Mouse (Mus musculus): ENCODE data around the gene Zfp846.
"Not testable (repeated sequence)": the region's sequence is repeated elsewhere in the genome, so short reads cannot be mapped to it uniquely, and the experiment has no call there.

Gene Zfp846

DNA sequence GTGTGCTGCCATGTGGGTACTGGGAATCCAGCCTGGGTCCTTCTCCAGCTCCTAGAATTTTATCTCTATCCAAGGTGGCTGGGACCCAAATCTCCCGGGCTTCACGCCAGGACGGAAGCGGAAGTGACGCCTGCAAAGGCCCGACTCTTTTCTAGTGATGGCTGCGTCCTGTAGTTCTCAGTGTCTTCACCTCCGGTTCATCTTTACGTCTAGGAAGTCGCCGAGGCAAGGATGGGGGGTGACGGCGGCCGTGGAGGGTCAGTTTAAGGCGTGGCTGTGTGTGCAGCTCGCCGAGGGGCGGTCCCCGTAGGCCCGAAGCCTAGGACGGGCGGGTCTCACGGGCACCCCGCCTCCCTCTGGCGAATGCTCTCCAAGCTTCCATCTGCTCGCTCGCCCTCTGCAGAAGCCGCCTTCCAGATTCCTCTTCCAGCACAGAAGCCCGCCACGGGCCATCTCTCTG, at the start of gene Zfp846:
Zfp846 (plus strand) TSS at position 117 of the 460 bp plus-strand sequence.
- peak; percentile 99 for DNase-seq (ENCODE audit: low spot score)

DNA sequence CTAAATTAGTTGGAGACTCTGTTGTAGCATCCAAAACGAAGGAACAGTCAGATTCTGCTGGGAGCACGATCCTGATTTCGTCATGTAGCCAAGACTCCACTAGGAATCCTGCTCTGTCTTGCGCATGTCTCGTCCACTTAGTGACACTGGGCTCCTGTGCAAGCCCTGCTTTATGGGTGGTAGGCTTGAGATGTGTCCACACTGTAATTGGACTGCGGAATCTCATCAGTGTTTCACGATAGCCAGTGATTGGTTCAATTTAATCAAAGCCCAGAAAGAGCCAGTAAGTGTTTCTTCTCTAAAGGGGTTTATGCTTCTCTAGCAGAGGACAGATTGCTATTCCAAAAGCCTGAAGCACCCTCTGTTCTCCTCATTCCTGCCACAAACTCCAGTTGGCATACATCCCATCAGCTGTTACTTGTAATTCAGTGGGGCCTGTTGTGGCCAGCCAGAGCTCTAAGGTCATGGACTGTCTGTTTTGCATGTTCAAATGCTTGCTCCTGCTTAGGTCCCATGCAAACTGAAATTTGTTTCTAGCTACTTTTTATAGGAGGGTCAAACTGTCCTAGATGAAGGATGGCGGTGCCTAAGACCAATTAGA, 46.7 kb upstream of the Zfp846 start:
- DNase-seq (ENCODE audit: low spot score): no peak

DNA sequence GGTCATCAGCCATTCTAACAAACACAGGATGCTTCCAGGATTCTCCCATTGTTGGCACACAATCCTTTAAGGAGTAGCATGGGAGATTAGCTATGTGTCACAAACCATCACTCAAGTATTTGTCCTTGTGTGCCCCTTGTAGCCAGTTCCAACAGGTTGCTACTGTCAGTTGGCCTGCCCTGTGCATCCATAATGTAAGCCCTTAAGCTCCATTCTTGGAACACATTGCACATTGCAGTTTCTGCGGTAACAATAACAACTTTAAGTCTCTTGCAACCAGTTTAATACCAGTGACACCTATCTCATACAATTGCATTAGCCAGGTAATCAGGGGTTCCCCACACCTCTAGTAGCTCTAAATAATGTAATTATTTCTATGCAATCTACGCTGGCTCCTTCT, 44.5 kb upstream of the Zfp846 start:
- no peak for DNase-seq (ENCODE audit: low spot score)

DNA sequence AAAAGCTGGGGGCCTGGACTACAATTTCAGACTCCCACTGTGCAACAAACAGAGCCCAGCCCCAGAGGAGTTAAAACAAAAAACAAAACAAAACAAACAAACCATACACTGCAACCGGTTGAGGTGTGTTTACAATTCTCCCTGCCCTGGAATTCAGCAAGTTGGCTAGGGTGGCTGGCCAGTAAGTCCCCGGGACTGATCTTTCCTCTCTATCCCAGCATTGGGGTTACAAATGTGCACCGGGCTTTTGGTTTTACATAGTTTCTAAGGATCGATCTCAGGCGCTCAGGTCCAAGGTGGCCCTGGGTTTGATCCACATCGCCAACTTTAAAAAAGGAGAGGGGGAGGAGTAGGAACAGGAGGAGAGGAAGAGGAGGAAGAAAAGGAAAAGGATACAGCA, 37.6 kb upstream of the Zfp846 start:
- DNase-seq (ENCODE audit: low spot score): no peak

DNA sequence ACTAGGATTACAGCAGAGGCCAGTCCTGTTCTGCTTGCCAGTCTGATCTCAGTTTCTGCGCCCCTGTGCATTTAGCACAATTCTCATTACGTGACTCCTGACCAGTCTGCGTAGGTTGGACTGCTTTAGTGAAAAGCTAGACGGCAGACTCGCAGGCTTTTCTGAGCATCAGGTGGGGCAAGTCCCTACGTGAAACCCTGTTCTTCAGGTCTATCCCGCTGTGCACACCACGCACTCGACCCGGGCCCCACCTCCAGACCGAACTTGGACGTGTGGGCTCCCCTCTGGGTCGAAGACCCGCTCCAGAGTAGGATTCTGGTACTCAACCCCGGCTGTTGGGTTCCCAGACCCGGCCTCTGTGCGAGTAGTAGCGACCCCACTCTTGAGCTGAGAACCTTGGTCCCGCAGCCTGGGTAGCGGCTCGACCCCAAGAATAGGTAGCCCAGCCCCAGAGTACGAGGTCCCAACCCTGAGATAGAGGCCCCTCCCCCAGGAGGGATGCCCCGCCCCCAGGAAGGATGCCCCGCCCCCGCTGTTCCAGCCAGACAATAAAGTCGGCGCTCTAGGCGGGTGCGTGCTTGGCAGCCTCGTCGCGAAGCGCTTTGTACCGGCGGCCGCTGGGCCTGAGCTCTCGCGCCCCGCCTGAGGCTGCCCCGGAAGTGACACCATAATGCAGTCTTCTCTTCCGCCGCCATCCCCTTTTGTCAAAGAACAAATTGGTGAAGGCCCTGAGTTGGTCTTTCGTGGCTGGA, 36.8 kb upstream of the Zfp846 start:
- peak; percentile 88 for DNase-seq (ENCODE audit: low spot score)

DNA sequence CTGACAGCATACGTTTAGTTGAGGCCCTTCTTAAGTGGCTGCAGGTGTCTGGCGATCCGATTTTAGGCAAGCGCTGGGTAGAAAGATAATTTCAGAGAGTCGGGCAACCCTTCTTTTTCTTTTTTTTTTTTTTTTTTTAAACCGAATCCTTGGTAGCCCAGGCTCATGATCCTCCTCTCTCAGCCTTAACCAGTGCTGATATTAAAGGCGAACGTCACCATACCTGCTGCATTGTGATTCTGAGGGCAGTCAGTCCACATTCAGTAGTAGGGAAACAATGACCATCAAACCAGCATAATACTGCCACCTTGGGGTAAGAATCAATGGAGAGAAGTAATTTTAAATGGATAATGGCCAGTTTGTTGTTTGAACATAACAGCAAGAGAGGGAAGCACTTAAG, 35.9 kb upstream of the Zfp846 start:
- DNase-seq (ENCODE audit: low spot score): peak; percentile 83

DNA sequence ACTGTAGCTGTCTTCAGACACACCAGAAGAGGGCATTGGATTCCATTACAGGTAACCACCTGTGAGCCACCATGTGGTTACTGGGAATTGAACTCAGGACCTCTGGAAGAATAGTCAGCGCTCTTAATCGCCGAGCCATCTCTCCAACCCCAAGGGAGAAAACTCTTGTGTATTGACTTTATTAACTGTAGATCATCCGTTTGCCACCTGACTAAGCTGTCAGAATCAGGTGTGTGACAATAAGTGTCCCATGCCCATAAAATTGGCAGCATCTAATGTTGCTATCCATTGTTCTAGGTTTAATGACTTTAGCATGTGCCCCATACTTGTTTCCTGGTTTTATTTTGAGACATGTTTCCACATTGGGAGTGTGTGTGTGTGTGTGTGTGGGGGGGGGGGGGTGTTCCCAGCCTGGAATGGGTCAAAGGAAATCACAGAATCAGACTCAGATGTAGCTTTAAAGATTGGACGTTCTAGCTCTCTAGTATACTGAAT, 29.3 kb upstream of the Zfp846 start:
- DNase-seq (ENCODE audit: low spot score): no peak

DNA sequence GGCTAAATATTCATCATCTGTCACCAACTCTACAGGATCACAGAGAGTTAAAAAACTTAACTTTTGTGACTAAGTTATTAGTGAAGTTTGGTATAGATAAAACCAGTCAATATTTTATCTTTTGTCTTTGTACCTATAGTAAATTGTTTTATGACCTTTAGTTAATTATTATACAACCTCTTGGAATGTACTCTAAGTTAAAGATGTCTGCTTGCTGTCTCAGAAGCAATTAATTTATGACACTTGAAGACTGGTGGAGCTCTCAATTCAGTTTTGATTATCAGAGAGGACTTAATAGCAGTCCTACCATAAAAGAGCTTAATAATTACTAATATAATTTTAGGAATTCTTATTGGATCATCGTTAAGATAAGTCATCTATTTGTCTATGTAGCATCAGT, 28.4 kb upstream of the Zfp846 start:
- DNase-seq (ENCODE audit: low spot score): no peak

DNA sequence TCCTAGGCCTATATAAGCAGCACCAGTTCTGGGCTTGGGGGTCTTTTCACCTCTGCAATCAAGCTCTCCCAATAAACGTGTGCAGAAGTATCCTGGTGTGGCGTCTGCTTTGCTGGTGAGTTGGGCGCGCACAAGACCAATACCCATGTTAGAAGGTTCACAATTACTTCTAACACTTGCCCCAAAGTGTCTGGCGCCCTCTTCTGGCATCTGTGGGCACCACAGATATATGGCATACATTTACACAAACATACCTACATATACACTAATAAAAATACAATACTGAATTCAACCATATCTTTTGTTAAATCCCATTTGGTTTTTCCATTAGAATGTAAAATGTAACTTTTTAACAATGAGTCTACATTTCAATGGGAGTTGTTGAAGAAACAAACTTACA, 18.9 kb upstream of the Zfp846 start:
- no peak for DNase-seq (ENCODE audit: low spot score)

DNA sequence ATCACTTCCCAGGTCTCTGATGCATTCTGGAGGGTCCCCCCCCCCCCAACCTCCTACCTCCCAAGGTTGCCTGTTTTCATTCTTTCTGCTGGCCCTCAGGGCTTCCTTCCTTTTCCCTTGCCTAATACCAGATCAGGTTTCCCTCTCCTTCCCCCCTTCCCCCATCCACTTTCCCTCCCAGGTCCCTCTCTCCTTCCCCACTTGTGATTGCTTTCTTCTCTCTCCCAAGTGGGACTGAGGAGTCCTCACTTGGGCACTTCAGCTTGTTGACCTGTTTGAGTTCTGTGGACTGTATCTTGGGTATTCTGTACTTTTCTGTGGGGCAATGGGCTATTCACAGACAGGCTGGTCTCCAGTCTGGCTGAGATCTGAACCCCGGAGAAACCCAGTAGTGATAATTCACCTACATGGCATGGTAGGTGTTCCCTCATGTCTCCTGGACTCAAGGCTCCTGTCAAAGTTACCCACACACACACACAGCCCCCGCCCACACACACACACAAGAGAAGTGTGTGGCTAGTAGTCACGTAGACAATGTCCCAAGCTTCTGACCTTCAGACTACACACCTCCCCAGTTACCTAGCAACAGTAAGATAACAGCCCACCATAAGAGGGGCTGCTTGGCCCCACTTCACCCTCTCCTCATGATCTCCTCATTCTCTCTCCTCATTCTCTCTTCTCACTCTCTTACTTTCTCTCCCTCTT, 15.6 kb upstream of the Zfp846 start:
- peak; percentile 63 for DNase-seq (ENCODE audit: low spot score)

DNA sequence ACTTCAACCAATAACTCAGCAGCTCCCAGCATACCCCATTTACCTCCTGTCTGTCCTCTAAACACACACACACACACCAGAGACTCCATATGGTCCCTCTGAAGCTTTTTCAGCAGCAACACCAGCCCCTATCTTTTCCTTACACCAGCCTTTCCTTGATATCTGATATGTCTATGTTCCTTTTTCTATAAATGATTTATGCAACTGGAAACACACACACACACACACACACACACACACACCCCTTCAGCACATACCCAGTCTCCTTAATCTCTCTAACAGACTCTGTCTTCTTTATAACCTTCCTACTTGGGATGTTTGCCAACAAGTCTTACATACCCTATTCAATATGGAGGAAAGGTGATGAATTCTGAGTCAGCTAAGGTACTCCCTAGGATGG, 10.0 kb upstream of the Zfp846 start:
- no peak for DNase-seq (ENCODE audit: low spot score)

DNA sequence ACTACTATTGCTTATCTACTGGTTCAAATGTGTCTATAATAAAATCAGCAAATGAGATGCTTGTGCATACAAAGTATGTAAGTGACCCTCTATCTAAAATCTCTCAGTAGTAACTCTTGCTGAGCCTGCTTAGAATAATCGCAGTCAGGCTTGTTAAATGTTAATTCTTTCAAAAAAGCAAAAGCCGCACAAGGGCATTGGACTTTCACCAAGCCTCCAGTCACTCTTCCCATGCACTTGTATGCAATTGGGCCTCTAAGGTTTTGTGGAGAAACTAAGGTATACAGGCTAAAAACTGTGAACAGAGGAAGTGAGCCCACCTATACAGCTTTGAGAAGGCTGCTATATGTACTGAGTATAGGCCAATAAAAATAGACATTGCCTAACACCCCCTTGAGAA, 4.5 kb upstream of the Zfp846 start:
- DNase-seq (ENCODE audit: low spot score): no peak

DNA sequence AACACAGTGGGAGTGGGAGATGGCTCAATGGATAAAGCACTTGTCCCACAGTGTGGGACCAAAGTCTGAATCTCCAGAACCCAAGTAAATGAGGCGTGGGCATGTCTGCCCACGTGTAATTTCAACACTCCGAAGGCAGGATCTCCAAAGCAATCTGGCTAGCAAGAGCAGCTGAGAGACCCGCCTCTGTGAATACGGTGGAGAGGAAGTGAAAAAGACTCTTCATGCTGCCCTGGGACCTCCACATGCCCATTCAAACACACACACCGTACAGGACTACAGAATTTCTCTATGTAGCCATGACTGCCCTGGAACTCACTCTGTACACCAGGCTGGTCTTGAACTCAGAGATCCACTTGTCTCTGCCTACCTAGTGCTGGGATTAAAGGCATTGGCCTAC, 20.2 kb downstream of the Zfp846 start:
- DNase-seq (ENCODE audit: low spot score): no peak

DNA sequence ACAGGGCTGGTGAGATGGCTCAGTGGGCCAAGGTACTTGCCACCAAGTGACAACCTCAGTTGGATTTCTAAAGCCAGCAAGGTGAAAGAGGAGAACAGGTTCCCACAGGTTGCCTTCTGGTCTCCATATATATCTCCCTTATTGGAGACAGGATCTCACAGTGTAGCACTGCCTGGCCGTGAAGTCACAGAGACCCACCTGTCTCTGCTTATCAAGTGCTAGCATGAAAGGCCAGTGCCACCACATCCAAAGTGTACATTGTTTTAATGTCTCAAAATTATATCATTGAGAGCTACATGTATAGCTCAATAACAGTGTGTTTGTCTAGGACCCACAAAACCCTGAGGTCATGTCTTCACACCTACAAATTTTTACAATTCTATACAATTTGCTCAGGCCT, 25.2 kb downstream of the Zfp846 start:
- DNase-seq (ENCODE audit: low spot score): no peak

DNA sequence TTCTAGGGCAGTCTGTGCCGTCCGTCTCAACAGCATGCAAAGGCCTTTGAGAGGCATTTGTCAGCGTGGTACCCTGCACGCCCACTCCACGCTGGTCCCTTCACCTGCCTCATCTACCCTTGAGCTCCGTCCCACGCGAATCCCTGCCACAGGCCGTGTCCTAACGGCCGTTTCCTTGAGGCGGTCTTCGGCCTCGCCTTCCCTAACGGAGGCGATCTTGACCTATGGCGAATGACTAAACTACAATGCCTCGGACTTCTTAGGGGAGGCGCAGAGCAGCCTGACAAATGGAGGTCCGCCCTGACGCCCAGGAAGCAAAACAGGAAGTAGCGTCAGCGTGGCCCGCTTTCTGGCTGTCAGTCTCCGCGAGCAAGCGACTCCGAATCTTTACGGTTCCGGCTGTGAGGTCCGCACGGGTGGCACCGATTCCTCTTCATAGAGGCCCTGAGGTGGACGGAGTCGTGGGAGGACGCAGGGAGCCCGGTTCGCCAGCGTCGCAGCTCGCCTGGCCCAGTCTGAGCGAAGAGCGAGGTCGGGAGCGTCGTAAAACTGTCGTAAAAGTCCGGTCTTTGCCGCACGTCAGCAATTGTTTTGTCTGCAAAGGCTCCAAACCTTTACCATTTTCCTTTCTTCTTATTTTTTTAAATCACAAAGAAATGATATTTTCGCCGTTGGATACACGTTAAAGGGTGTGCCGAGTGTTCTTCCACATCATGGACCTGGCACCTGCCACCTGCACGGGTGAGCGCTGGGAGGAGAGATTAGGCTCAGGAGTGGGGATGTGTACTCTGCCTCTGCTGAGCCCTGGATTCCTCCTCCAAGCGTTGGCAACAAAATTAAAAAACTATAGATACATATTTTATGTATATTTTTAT, 26.2 kb downstream of the Zfp846 start:
- DNase-seq (ENCODE audit: low spot score): peak; percentile 85

DNA sequence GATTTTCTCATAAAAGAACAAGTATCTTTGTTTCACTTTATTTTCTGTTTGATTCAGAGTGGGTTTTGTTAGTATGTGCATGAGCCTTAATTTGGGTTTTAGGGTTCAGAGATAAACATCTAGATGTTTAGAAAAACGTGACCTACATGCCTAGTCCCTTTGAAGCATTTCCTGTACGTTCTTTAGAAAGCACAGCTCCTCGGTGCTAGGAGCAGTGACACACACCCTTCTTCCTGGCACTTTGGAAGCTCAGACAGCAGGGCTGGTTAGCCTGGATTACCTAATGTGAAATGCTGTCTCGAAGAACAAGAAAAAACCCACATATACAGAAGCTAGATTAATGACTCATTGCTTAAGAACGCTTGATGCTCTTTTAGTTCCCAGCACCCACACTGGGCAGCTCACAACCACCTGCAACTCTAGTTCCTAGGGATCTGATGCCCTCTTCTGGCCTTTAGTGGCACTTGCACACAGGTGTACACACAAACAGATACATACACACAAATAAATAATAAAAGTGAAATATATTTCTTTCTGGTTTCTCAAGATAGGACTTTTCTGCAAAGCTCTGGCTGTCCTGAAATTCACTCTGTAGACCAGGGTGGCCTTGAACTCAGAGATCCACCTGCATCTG, 28.9 kb downstream of the Zfp846 start:
- DNase-seq (ENCODE audit: low spot score): no peak

DNA sequence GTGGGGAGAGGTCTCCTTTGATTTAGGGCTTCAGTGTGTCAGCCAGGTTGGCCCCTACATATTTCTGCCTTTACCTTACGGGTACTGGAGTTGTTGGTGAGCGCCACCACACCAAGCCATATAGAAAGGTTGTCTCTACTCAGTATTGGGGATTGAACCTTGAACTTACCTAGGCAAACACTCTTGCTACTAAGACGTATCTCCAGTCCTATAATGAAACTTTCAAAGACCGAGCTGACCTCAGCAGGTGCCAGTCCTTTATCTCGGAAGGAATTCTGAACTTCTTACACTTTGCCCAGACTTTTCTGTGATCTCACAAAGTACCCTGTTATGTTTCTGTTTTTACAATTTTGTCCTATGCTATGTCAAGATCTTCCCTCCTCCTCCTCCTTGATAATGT, 30.9 kb downstream of the Zfp846 start:
- DNase-seq (ENCODE audit: low spot score): no peak

DNA sequence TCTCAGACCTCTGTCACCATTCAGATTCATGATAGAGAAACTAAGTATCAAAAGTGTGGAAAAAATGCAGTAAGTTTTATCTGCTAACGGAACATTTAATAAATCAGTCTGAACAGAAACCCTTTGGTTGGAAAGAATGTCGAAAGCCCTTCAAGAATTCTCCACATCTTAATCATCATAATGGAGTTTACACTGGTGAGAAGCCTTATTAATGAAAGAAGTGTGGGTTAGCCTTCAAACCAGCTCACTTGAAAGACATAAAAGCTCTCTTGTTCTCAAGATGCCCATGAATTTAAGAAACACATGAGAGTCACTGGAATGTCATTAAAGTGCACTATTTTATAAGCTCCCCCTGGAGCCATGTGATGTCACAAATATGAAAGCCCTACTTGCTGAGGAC, 35.6 kb downstream of the Zfp846 start:
- DNase-seq (ENCODE audit: low spot score): peak; percentile 26

DNA sequence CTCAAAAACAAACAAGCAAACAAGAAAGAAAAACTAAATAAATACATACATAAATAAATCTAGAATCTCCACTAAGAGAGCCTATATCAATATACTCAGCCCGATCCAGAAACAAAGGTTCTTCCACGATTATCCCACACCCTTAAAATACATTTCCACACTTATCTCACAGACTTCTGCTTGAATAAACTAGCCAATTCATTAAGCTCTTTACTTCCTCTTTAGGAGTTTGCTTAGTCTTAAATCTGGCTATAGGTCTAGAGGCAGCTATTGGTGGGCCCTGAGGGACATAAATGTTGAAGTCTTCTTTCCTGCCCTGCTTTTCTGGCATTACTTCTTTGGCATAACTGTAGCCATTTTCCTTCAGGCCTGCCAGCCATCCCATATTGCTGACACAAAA, 50.2 kb downstream of the Zfp846 start:
- no peak for DNase-seq (ENCODE audit: low spot score)

DNA sequence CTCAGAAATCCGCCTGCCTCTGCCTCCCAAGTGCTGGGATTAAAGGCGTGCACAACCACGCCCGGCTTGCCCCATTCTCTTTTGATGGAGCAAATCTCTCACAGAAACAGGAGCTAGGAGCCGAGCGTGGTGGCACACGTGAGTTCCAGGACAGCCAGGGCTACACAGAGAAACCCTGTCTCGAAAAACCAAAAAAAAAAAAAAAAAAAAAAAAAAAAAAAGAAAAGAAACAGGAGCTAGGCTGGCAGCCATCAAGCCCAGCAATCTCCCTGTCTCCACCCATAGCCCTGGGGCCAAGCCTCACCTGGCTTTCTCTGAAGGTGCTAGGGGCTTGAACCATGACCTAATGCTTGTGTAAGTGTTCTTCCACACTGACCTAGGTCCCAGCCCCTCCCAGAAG, 54.6 kb downstream of the Zfp846 start:
- DNase-seq (ENCODE audit: low spot score): not testable (repeated sequence)

DNA sequence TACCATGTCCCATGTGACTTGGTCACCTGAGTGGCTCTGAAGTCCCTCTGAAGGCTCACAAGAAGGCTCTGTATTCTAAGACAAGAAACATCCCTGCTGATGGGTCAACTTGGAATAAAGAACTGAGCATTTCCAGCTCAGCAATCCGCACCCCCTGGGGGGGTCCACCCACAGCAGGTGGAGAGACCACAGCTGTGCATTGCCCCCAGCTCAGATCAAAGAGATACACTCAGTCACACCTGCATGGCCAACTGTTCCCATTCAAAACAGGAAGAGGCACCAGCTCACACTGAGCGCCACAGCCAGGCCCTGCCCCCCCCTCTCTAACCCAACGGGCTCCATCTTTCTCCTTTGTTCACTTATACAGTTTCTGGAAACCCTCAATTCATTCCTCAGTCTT, 55.2 kb downstream of the Zfp846 start:
- no peak for DNase-seq (ENCODE audit: low spot score)

DNA sequence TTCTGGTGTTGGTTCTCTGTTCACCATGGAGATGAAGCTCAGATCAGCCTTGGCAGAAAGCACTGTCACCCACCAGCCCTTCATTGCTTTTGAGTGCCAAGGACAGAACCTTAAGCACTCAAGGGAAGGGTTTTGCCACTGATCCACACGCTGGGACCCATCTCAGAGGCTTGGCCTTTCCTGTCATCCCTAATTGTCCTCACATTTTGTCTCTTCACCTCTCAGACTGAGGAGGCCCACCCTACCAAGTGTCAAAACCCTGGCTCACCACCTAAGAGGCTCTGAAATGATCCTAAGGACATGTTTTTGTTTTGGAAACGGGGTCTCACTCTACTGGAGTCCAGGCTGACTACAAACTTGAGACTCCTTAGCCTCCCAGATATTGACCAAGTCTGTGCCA, 55.7 kb downstream of the Zfp846 start:
- no peak for DNase-seq (ENCODE audit: low spot score)

Data from lung, postnatal 25 days (tissue).